Mouse (Mus musculus): ENCODE measurements at regions not wholly inside any gene's neighbourhood (a gene's known extent, or its start where the extent isn't known, plus 50 kb on each side); places are given as distances from the start of the nearest gene placed in this dataset.

GRCm38 (mm10) chr6:51168048-51168447 lies 264.4 kb upstream of the Nfe2l3 start:
- Histone ChIP-seq H3K36me3 (no peaks in the 10 kb centered on the region), H3K4me1 (peaks cover 55% of the 10 kb centered on the region), H3K9me3 (replicated peaks) (no peaks in the 10 kb centered on the region), H3K4me3 (peak overlapping the region; percentile 53; the same call in 1 of the 2 replicates), H3K27me3 (ENCODE audit: low read depth, poor library complexity, severe bottlenecking) (peaks cover 34% of the 10 kb centered on the region), H3K27ac (replicated peaks) (peak overlapping the region; percentile 92)
- 2% methylated on average over 11 of the region's 11 CpGs for WGBS
- DNase-seq (ENCODE audit: low spot score): peak; percentile 88

- Histone ChIP-seq H3K4me3 (peak overlapping the region; percentile 53), H3K36me3 (no peaks in the 10 kb centered on the region), H3K27ac (replicated peaks) (peak overlapping the region; percentile 92), H3K4me1 (peaks cover 62% of the 10 kb centered on the region), H3K9me3 (replicated peaks) (no peaks in the 10 kb centered on the region), H3K27me3 (ENCODE audit: low read depth, poor library complexity, severe bottlenecking) (peaks cover 44% of the 10 kb centered on the region)
- DNase-seq (ENCODE audit: low spot score): peak; percentile 73
- WGBS: 3% methylated on average over 38 of the region's 38 CpGs
Measured at GRCm38 (mm10) chr6:51168775-51169695, 263.4 kb upstream of the Nfe2l3 start.

GRCm38 (mm10) chr6:51169971-51170411 lies 262.5 kb upstream of the Nfe2l3 start:
- Histone ChIP-seq H3K27ac (replicated peaks) (peak overlapping the region; percentile 92), H3K4me3 (peak overlapping the region; percentile 45), H3K4me1 (peaks cover 71% of the 10 kb centered on the region), H3K36me3 (no peaks in the 10 kb centered on the region), H3K27me3 (ENCODE audit: low read depth, poor library complexity, severe bottlenecking) (peaks cover 53% of the 10 kb centered on the region), H3K9me3 (replicated peaks) (no peaks in the 10 kb centered on the region)
- peak; percentile 67 for DNase-seq (ENCODE audit: low spot score)
- under 1% methylated on average over 22 of the region's 22 CpGs for WGBS

DNA sequence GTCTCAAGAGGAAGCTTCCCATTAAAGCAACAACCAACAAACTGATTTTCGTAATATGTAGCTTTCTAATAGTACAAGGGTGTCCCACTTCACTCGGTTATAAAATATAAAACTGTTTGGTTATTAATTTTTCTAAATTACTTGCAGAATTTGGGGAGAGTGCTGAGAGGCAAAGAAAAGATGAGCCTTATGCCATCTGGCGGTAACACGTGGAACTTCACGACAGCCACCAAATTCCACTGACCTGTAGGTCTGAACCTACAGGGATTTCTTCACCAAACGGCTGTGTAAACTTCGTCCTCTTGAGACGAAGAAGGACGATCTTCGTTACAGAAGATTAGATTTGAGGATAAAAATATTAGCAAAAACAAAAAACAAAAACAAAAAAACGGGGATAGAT lies 262.1 kb upstream of the Nfe2l3 start:
- H3K27ac ChIP-seq (replicated peaks): peak overlapping the region; percentile 92
- H3K27me3 ChIP-seq (ENCODE audit: low read depth, poor library complexity, severe bottlenecking): peaks cover 57% of the 10 kb centered on the region
- WGBS: under 1% methylated on average over 11 of the region's 11 CpGs
- no peaks in the 10 kb centered on the region for H3K36me3 ChIP-seq
- peak; percentile 77 for DNase-seq (ENCODE audit: low spot score)
- no peaks in the 10 kb centered on the region for H3K9me3 ChIP-seq (replicated peaks)
- peak overlapping the region; percentile 45 for H3K4me3 ChIP-seq
- peaks cover 69% of the 10 kb centered on the region for H3K4me1 ChIP-seq

DNA sequence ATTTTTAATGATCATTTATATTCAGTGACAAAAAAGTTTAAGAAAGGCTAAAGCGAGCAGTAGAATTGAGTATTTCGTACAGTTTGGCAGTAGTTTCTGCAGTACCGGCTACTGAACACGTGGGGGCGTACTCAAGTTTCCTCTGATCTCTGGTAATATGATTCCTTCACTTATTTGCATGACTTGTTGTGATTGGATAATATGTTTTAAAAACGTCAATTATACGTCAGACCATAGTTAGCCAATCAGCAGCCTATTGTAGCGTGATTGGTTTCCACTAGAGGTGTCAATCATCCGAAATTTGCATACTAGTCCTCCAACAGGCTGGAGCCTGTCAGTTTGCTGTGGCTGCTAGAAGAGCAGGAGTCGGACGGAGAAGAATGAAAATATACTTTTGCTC lies 261.6 kb upstream of the Nfe2l3 start:
- H3K9me3 ChIP-seq (replicated peaks): no peaks in the 10 kb centered on the region
- peak overlapping the region; percentile 92; the same call in 1 of the 2 replicates for H3K27ac ChIP-seq (replicated peaks)
- under 1% methylated on average over 11 of the region's 11 CpGs for WGBS
- H3K4me1 ChIP-seq: peaks cover 65% of the 10 kb centered on the region
- no peak overlapping the region for H3K4me3 ChIP-seq
- H3K36me3 ChIP-seq: no peaks in the 10 kb centered on the region
- DNase-seq (ENCODE audit: low spot score): peak; percentile 63
- H3K27me3 ChIP-seq (ENCODE audit: low read depth, poor library complexity, severe bottlenecking): peaks cover 62% of the 10 kb centered on the region

DNA sequence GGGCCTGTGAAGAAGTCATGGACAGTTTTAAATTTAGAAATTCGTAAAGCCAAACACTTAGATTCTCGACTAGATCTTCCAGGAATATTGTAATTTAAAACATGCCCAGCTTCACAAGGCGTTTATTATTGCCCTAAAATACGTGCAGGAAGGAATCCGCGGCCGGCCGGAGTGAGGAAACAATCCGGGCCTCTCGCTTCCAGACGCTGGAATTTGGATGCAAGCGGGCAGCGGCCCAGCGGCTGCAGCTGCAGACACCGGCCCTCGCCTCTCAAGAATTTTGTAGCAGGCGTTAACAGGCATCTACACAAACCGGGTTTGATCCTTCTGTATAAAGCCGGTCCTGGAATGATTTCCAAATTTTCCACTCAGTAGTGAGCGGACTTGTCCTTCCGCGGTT lies 260.7 kb upstream of the Nfe2l3 start:
- peak; percentile 73 for DNase-seq (ENCODE audit: low spot score)
- Histone ChIP-seq H3K4me1 (peaks cover 61% of the 10 kb centered on the region), H3K27me3 (ENCODE audit: low read depth, poor library complexity, severe bottlenecking) (peaks cover 71% of the 10 kb centered on the region), H3K27ac (replicated peaks) (peak overlapping the region; percentile 83), H3K36me3 (no peaks in the 10 kb centered on the region), H3K9me3 (replicated peaks) (no peaks in the 10 kb centered on the region), H3K4me3 (peak overlapping the region; percentile 45)
- WGBS: 2% methylated on average over 22 of the region's 22 CpGs

DNA sequence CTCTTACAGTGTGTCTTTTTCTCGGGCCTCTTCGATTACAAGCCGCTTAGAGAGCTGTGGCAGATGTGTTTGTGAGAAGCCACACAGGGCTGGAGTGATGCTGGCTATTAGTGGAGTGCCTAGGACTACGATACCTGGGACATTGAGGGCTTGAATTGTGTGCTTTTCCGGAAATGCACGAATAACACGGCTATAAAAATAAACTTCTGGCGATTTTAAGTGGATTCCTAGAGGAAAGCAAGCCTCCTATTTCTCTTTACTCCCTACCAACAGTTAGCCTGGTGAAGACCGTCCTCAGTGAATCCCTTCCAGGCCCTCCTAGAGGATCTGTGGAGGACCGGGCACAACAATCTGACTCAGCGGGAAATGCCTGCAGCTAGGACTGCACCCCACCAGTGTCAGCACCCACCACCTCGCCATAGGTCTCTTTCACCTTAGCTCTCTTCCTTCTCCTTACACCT lies 260.1 kb upstream of the Nfe2l3 start:
- Histone ChIP-seq H3K4me3 (peak overlapping the region; percentile 45), H3K27ac (replicated peaks) (peak overlapping the region; percentile 83), H3K36me3 (no peaks in the 10 kb centered on the region), H3K27me3 (ENCODE audit: low read depth, poor library complexity, severe bottlenecking) (peaks cover 77% of the 10 kb centered on the region), H3K4me1 (peaks cover 61% of the 10 kb centered on the region), H3K9me3 (replicated peaks) (no peaks in the 10 kb centered on the region)
- WGBS: 3% methylated on average over 12 of the region's 12 CpGs
- peak; percentile 35 for DNase-seq (ENCODE audit: low spot score)

DNA sequence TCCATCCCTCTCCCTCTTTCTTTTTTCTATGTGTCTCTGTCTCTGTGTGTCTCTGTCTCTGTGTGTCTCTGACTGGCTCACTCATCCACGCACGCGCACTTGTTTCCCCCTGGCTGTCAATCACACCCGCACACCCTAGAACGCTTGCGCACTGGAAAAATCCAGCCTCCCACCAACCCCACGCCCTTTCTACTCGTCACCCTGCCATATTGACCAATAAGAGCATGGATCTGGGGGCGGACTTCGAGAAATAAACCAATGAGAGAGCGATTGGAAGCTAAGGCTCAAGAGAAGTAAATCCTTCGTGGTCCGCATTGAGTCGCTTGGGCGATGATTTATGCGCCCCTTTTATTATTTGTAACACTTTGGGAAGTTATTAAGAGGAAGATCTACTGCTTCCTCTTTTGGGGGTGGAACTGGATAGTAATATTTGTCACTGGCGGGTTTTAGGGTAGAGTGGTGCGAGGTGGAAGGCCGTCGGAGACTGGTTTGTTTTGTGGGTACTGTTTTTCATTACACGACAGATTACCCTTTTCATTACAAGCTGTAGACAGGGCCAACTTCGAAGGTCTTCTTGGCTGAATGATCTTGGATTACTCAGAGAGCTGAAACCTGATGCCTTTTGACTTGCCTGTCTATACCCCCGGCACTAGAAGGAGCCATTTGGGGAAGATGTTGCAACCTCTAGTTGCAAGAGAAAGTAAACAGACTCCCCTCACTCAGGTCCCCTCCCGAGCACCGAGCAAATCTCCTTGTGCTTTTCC lies 259.4 kb upstream of the Nfe2l3 start:
- peaks cover 58% of the 10 kb centered on the region for H3K4me1 ChIP-seq

DNA sequence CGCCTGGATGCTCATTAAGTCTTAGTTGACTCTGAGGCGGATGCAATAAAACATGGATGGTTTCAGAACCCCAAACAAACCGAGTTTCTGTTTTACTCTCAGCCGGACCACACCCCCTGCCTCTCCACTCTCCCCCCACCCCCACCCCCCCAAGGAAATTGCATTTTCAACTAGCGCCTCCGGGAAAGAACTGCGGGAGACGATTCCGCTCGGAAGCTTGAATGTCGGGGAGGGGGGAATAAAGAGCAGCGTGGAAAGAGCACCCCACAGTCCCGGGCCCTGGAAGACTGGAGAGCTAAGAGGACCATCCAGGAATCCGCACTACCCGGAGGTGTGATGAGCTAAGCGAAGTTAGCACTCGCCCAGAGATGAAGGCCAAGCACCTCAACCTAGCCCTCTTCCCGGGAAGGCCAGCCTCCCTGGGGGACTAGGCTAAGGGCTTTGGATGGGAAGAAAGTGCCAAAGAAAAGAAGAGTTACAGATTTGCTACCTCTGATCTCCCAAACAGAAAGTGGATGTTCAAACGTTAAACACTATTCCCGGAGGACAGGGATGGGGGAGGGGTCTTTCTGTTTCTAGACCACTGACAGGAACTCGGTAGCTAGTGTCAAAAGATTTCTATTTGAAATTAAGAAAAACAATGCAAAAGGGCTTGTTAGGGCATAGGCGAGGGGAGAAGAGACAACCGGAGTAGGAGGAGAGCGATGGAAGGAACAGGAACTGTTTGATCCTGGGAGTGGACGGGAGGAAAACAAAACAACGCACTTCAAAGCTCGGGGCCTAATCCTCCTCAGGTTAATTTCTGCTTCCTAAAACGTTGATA lies 258.6 kb upstream of the Nfe2l3 start:
- Histone ChIP-seq H3K9me3 (replicated peaks) (no peaks in the 10 kb centered on the region), H3K4me3 (peak overlapping the region; percentile 45), H3K4me1 (peaks cover 50% of the 10 kb centered on the region), H3K27ac (replicated peaks) (peak overlapping the region; percentile 83), H3K36me3 (no peaks in the 10 kb centered on the region), H3K27me3 (ENCODE audit: low read depth, poor library complexity, severe bottlenecking) (peaks cover 77% of the 10 kb centered on the region)
- peak; percentile 41 for DNase-seq (ENCODE audit: low spot score)
- WGBS: 1% methylated on average over 28 of the region's 28 CpGs

More for the DNA sequence above, 259.4 kb upstream of the Nfe2l3 start:
- no peaks in the 10 kb centered on the region for H3K9me3 ChIP-seq (replicated peaks)
- DNase-seq (ENCODE audit: low spot score): peak; percentile 92
- peak overlapping the region; percentile 45 for H3K4me3 ChIP-seq
- peaks cover 83% of the 10 kb centered on the region for H3K27me3 ChIP-seq (ENCODE audit: low read depth, poor library complexity, severe bottlenecking)
- under 1% methylated on average over 25 of the region's 25 CpGs for WGBS
- no peaks in the 10 kb centered on the region for H3K36me3 ChIP-seq
- peak overlapping the region; percentile 83 for H3K27ac ChIP-seq (replicated peaks)

DNA sequence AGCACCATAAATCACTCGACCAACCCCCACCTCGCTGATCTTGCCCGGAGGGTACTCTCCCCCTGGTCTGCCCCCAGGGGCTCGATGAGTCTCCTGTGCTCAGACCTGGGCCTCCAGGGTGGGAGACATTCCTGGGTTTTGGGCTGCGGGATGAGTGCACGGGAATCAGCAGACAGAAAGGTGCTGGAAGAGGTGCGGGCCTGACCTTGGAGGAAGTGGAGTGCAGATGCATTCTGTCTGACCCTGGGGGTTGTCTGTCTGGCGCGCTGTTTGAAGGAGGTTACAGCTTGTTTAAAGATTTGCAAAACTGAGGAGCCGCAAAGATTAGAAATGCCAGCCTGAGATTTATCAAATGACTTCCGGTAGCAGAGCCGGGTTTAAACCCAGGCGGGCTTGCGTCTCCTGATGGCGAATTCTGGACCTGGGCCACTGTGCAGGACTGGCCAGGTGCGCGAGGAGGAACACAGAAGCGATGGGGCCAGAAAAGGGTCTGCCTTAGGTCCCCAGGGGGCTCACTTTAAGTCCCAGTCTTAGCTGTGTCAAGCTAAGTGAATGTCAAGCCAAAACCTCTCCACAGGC lies 257.9 kb upstream of the Nfe2l3 start:
- Histone ChIP-seq H3K27ac (replicated peaks) (no peak overlapping the region), H3K4me3 (peak overlapping the region; percentile 45), H3K36me3 (no peaks in the 10 kb centered on the region), H3K4me1 (peaks cover 43% of the 10 kb centered on the region), H3K9me3 (replicated peaks) (no peaks in the 10 kb centered on the region), H3K27me3 (ENCODE audit: low read depth, poor library complexity, severe bottlenecking) (peaks cover 77% of the 10 kb centered on the region)
- peak; percentile 47 for DNase-seq (ENCODE audit: low spot score)
- 1% methylated on average over 18 of the region's 18 CpGs for WGBS

- H3K4me1 ChIP-seq: peaks cover 36% of the 10 kb centered on the region
- H3K36me3 ChIP-seq: no peaks in the 10 kb centered on the region
- no peaks in the 10 kb centered on the region for H3K9me3 ChIP-seq (replicated peaks)
- WGBS: 7% methylated on average over 13 of the region's 13 CpGs
- no peak overlapping the region for H3K4me3 ChIP-seq
- DNase-seq (ENCODE audit: low spot score): peak; percentile 38
- H3K27me3 ChIP-seq (ENCODE audit: low read depth, poor library complexity, severe bottlenecking): peaks cover 83% of the 10 kb centered on the region
- no peak overlapping the region for H3K27ac ChIP-seq (replicated peaks)
Measured at GRCm38 (mm10) chr6:51175616-51176590, 256.6 kb upstream of the Nfe2l3 start.

All from midbrain, embryonic 10.5 days (tissue).